Mouse (Mus musculus) midbrain, embryonic 15.5 days (tissue): ENCODE results near the gene Grk3. TPM values are rescaled to one million over a fixed set of nuclear protein-coding genes. Genes with fewer than 3 reads are reported as not detected.

Source experiments
- ATAC-seq: fragments of 200-750 bp; cut with Nextera tagmentation; replicated peaks from 2 replicates; pipeline ENCODE4 v1.8.0; 2017; ENCODE audit warnings: moderate TSS enrichment
- H3K27ac ChIP-seq: fragments of 300-500 bp; sonication (generic); 2 replicates; pipeline ENCODE4 v1.5.1; 2015; ENCODE audit warnings: mild to moderate bottlenecking, inconsistent platforms
- H3K27me3 ChIP-seq: fragments of 300-500 bp; sonication (generic); replicated peaks from 2 replicates; pipeline ENCODE4 v1.6.1; 2015; ENCODE audit warnings: inconsistent platforms
- H3K36me3 ChIP-seq: fragments of 300-500 bp; sonication (generic); replicated peaks from 2 replicates; pipeline ENCODE4 v1.6.1; 2015; ENCODE audit warnings: inconsistent platforms
- H3K4me1 ChIP-seq: fragments of 300-500 bp; sonication (generic); 2 replicates; pipeline ENCODE4 v1.6.1; 2015; ENCODE audit warnings: inconsistent platforms
- H3K4me2 ChIP-seq: fragments of 300-500 bp; sonication (generic); 2 replicates; pipeline ENCODE4 v1.6.1; 2015; ENCODE audit warnings: inconsistent platforms, mild to moderate bottlenecking, moderate library complexity
- H3K4me3 ChIP-seq: fragments of 300-500 bp; sonication (generic); 2 replicates; pipeline ENCODE4 v1.5.1; 2015; ENCODE audit warnings: mild to moderate bottlenecking, inconsistent platforms
- H3K9ac ChIP-seq: fragments of 300-500 bp; sonication (generic); 2 replicates; pipeline ENCODE4 v1.6.1; 2015; ENCODE audit warnings: mild to moderate bottlenecking, inconsistent platforms
- H3K9me3 ChIP-seq: fragments of 300-500 bp; sonication (generic); 2 replicates; pipeline ENCODE4 v1.6.1; 2016; ENCODE audit warnings: inconsistent platforms
- whole genome bisulfite sequencing: fragments of 180-500 bp; shearing (Covaris S2); methylation state at CpG from one replicate; pipeline ENCODE4 v1.1.7; 2015; ENCODE audit warnings: mixed read lengths; 5-methylcytosine and 5-hydroxymethylcytosine counted together
- polyA plus RNA-seq: library from polyadenylated mRNA; unstranded; fragments of >200 nt; fragmentation: Nextera tagmentation; extraction: Ambion mirVana; gene quantifications from 2 replicates; pipeline ENCODE4 v1.2.1, GENCODE M21; 2015

The Grk3 gene
- polyA plus RNA-seq, 1 experiment from 2014 or later, result 31.8 TPM

DNA sequence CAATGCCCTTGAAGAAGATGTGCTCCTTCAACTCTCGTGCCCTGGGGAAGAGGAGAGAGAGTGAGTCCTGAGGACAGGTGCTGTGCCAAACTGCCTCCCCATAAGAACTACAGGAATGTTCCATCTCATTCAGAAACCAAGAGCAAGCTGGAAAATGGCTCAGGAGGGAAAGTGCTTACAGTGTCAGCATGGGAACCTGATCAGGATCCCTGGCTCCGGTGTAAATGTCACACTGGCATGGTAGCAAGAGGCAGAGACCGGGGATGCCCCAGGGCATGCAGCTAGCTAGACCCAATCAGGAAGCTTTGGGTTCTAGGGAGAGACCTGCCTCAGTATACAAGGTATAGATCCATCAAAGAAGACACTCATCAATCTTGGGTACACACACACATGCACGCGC, 90.2 kb downstream of the Grk3 start:
- 96% methylated on average over 5 of the region's 5 CpGs for WGBS
- Histone ChIP-seq H3K36me3 (no peaks in the 10 kb centered on the region), H3K4me3 (no peak overlapping the region), H3K9ac (no peak overlapping the region), H3K27me3 (no peaks in the 10 kb centered on the region), H3K9me3 (no peaks in the 10 kb centered on the region), H3K4me1 (peaks cover 6% of the 10 kb centered on the region; the same call in 1 of the 2 replicates), H3K27ac (no peak overlapping the region), H3K4me2 (no peak overlapping the region)
- ATAC-seq, result no peak

DNA sequence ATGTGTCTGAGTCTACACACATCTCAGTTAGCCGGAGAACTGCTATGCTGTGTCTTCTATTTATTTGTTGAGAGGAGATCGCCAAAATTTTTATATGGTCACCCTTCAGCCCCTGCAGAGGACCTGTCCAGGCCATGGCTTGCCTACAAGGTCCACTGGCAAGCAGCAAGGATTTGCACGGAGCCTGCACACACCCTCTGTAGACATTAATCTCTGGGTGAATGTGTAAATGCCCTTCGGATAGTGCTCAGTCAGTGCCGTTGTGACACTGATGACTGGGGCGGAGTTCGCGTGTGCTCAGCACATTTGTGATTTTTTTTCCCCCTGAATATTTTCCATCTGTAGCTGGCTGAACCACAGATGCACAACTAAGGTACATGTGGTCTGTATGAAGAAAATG, 90.8 kb downstream of the Grk3 start:
- ATAC-seq, result no peak
- 89% methylated on average over 8 of the region's 8 CpGs for WGBS

DNA sequence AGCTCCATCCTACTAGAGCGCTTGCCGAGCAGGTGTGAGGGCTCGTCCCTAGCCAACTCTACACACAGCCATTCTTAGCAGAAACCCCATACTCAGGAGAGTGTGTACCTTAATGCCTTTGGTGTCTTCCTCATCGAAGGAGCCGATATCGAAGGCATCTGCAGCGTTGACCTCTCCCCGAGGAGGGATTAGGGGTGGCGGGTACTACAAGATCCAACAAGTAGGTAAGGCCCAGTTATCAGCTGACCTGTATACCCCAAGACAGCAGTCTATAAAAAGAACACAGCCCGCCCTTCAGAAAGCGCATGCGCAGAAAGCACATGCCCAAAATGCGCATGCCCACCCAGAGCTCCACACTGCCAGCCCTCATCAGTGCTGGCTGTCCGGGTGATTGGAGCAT, 91.8 kb downstream of the Grk3 start:
- Histone ChIP-seq H3K4me3 (no peak overlapping the region), H3K9ac (no peak overlapping the region), H3K4me1 (peaks cover 6% of the 10 kb centered on the region; the same call in 1 of the 2 replicates), H3K27me3 (no peaks in the 10 kb centered on the region), H3K36me3 (no peaks in the 10 kb centered on the region), H3K4me2 (no peak overlapping the region), H3K27ac (no peak overlapping the region), H3K9me3 (no peaks in the 10 kb centered on the region)
- ATAC-seq, result no peak
- WGBS, result 95% methylated on average over 14 of the region's 14 CpGs

More for the DNA sequence above, 90.8 kb downstream of the Grk3 start:
- no peaks in the 10 kb centered on the region for H3K9me3 ChIP-seq
- H3K4me3 ChIP-seq, result no peak overlapping the region
- H3K36me3 ChIP-seq, result no peaks in the 10 kb centered on the region
- no peak overlapping the region for H3K27ac ChIP-seq
- H3K27me3 ChIP-seq, result no peaks in the 10 kb centered on the region
- H3K4me1 ChIP-seq, result peaks cover 6% of the 10 kb centered on the region; the same call in 1 of the 2 replicates
- H3K4me2 ChIP-seq, result no peak overlapping the region
- H3K9ac ChIP-seq, result no peak overlapping the region

DNA sequence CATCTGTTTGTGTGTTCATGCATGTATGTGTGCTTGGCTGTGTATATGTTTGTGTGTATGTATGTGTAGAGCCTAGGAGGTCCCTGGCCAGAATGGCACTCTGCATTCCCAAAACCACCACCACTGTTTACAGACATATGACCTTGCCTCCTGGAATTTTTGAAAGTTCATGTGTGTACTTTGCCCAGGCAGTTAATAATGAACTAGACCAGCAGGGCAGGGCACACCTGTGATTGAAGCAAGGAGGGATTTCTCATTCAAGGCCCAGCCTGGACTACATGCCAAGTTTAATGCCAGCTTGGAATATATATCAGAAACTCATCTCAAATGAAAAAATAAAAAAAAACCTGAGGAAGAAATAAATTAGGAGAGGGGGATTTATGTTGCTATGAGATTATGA, 93.7 kb downstream of the Grk3 start:
- no peak for ATAC-seq
- Histone ChIP-seq H3K27ac (no peak overlapping the region), H3K9ac (no peak overlapping the region), H3K4me3 (no peak overlapping the region), H3K4me2 (no peak overlapping the region), H3K9me3 (no peaks in the 10 kb centered on the region), H3K4me1 (no peaks in the 10 kb centered on the region), H3K27me3 (no peaks in the 10 kb centered on the region), H3K36me3 (no peaks in the 10 kb centered on the region)

DNA sequence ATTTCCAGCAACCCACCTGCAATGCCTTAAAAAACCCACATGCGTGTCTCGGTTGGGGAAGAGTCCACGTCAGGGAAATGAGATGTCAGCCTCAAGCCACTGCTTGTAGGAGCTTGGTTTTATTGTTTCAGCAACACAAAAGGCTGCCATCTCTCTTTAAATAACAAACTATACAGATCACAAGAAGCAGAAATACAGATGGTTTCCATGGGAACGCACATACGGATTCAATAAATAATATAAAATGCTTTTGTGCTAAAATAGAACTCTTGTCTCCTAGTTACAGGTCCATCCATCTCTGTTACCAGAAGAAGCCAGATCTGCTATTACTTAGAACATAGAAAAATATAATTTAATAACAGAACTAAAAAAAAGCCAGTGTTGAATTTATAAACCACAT, 105.2 kb downstream of the Grk3 start:
- no peaks in the 10 kb centered on the region for H3K27me3 ChIP-seq
- H3K4me2 ChIP-seq, result no peak overlapping the region
- no peak overlapping the region for H3K9ac ChIP-seq
- H3K4me1 ChIP-seq, result peaks cover 14% of the 10 kb centered on the region
- H3K9me3 ChIP-seq, result no peaks in the 10 kb centered on the region
- no peak for ATAC-seq
- H3K36me3 ChIP-seq, result no peaks in the 10 kb centered on the region
- 53% methylated on average over 5 of the region's 5 CpGs for WGBS
- H3K4me3 ChIP-seq, result no peak overlapping the region
- peak overlapping the region; percentile 66 for H3K27ac ChIP-seq

DNA sequence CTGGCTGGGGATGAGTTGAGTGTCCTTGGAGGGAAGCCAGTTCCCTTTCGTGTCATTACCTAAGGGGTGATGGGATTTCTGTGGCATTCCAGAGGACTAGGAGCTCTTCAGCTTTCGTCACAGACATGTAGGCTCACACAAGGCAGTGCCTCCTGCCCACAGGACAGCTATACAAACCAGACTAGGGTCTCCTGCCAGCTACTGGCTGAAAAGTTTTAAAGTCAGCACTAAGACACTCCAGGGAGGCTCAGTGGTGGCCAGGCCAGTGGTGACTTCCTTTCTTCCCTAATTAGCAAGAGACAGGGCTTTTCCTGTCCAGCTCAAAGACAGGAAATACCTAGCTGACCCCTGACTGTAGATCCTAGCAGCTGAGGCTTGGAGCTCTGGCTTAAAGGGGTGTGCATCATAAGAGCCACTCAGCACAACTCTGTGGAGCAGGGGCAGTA, 107.4 kb downstream of the Grk3 start:
- ATAC-seq, result no peak
- 59% methylated on average over 2 of the region's 2 CpGs for WGBS
- H3K27ac ChIP-seq, result no peak overlapping the region

DNA sequence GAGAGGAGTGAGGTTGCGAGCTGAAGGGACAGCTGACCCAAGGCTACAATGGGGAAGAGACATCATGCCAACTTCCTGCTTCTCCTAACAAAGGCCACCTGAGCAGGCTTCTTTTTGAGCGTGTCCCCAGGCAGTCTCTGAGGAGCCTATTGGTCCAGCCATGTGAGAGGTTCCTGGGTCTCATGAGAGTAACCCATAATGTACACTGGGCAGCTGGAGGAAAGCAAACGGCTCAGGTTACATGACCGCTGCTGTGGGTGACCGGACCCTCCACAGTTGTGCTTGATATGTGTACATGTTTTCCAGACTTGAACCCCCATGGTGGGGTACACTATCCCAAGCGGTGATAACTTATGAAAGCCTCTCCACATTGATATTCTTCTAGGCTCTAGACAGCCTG, 108.1 kb downstream of the Grk3 start:
- no peak overlapping the region for H3K4me2 ChIP-seq
- H3K4me3 ChIP-seq, result no peak overlapping the region
- no peaks in the 10 kb centered on the region for H3K36me3 ChIP-seq
- H3K27ac ChIP-seq, result no peak overlapping the region
- no peaks in the 10 kb centered on the region for H3K27me3 ChIP-seq
- no peaks in the 10 kb centered on the region for H3K9me3 ChIP-seq
- H3K9ac ChIP-seq, result no peak overlapping the region
- WGBS, result 83% methylated on average over 6 of the region's 6 CpGs
- ATAC-seq, result no peak
- H3K4me1 ChIP-seq, result peaks cover 14% of the 10 kb centered on the region

More for the DNA sequence above, 107.4 kb downstream of the Grk3 start:
- Histone ChIP-seq H3K4me1 (peaks cover 14% of the 10 kb centered on the region), H3K9ac (no peak overlapping the region), H3K36me3 (no peaks in the 10 kb centered on the region), H3K4me2 (no peak overlapping the region), H3K27me3 (no peaks in the 10 kb centered on the region), H3K9me3 (no peaks in the 10 kb centered on the region), H3K4me3 (no peak overlapping the region)

DNA sequence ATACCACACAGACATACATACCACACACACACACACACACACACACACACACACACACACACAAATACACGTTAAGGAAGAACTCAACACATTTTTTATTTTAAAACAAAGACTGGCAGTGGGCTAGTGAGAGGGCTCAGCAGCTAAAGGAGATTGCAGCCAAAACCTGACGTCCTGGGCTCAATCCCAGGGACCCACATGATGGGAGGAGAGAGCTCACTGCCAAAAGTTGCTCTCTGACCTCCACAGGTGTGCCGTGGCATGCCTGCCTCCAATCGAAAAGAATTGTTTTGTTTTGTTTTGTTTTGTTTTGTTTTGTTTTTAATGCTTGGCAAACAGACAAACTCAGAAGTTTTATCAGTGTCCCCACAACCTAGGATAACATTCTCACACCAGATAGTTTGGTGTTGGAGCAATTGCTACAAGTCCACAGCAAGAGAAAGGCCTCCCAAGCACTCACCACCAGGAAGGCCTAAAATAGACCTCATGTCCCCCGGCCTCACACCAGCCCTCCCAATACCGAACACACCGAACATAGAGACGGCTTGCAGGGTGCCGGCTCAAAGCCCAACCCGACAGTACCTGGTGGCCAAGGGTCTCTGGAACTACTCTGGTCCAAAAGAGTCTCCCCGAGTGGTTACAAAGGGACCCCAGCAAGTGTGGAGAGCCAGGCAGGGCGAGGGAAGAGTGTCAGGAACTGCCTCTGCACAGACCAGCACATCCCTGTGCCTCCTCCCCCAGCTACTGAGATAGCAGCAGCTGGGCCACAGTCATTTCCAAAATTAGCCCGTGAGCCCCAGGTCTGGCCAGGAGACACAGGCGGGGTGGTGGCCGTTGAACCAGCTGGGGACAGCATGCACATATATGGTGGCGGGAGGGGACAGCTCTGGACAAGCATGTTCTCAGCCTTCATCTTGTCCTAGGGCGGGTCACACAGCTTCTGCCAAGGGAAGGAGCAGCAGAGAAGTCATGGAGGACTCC, 119.6 kb downstream of the Grk3 start, which contains the start of gene Myo18b:
Gene Myo18b (minus strand): TSS at position 689 of the 981 bp plus-strand sequence.
- Histone ChIP-seq H3K4me1 (no peaks in the 10 kb centered on the region), H3K27me3 (no peaks in the 10 kb centered on the region), H3K4me2 (no peak within 1 kb of the TSS), H3K9me3 (no peaks in the 10 kb centered on the region), H3K4me3 (no peak within 1 kb of the TSS), H3K36me3 (no peaks in the 10 kb centered on the region), H3K27ac (no peak within 1 kb of the TSS), H3K9ac (no peak within 1 kb of the TSS)
- WGBS, result 83% methylated on average over 17 of the region's 17 CpGs
- ATAC-seq, result no peak

DNA sequence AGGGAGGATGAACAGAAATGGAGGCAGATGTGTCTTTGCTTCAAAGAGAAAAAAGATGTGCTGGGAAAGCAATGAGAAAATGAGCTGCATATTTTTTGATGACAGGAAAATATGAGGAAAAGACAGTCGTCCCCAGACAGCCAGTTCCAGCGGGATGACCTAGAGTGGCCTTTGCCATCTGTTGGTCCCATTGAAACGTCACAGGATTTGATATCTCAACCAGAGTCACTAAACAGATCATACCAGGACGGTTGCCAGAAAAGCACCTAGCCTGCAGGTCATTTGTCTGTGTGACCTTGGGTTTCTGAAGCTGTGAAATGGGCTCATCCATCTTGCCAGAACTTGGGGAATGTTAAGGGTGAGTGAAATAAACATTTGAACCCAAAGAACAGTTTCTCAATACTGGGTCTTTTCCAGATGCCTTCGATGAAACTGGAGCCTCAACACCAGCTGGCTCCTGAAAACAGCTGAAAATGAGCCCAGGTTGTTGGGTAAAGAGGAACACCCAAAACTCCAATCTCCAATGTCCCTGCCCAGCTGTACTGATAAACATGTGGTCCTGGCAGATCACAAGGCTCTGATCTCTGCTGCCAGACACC, 122.0 kb downstream of the Grk3 start:
- ATAC-seq, result no peak
- Histone ChIP-seq H3K4me3 (no peak overlapping the region), H3K27ac (no peak overlapping the region), H3K27me3 (no peaks in the 10 kb centered on the region), H3K4me2 (no peak overlapping the region), H3K4me1 (no peaks in the 10 kb centered on the region), H3K9me3 (no peaks in the 10 kb centered on the region), H3K36me3 (no peaks in the 10 kb centered on the region), H3K9ac (no peak overlapping the region)
- WGBS, result 73% methylated on average over 5 of the region's 5 CpGs

DNA sequence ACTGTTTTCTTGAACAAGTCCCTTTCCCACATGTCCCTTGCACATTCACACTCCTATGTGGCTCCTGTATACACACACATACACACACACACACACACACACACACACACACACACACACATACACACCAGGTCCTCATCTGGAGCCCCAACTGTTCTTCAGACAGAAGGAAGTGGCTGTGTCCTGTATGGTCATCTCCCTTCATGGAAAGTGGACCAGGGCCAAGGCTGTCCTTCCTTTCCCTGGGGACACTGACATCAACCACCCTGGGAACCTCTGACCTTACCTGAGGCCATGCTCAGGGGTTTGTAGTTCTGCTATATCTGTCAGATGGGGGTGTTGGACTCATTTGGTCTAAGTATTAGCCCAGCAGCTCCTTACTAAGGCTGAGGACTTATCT, 123.2 kb downstream of the Grk3 start:
- Histone ChIP-seq H3K27me3 (no peaks in the 10 kb centered on the region), H3K9me3 (no peaks in the 10 kb centered on the region), H3K4me3 (no peak overlapping the region), H3K9ac (no peak overlapping the region), H3K27ac (no peak overlapping the region), H3K36me3 (no peaks in the 10 kb centered on the region), H3K4me1 (no peaks in the 10 kb centered on the region; the same call in 1 of the 2 replicates), H3K4me2 (no peak overlapping the region)
- ATAC-seq, result no peak

DNA sequence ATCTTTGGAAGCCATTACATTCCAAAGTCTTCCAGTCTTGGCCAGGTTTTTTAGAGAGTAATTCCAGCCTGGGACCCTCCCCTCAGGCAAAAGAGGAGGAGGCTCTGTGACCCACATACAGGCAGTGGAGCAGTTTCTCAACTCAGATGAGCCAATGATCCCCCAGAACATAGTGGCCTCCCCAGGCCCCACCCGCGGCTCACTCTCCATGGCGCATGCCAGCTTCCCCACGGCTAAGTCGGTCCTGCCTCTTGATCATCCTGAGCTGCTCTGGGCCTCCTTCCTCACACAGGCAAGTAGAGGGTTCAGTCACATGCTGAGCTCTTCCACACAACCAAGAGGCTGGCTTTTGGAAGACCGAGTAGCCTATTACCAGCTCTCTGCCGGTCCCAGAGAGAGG, 126.9 kb downstream of the Grk3 start:
- no peak overlapping the region for H3K4me3 ChIP-seq
- no peak overlapping the region for H3K27ac ChIP-seq
- no peaks in the 10 kb centered on the region for H3K27me3 ChIP-seq
- peaks cover 10% of the 10 kb centered on the region; the same call in 1 of the 2 replicates for H3K4me1 ChIP-seq
- ATAC-seq, result no peak
- no peaks in the 10 kb centered on the region for H3K36me3 ChIP-seq
- no peak overlapping the region for H3K4me2 ChIP-seq
- 59% methylated on average over 7 of the region's 7 CpGs for WGBS
- H3K9me3 ChIP-seq, result no peaks in the 10 kb centered on the region
- no peak overlapping the region for H3K9ac ChIP-seq

DNA sequence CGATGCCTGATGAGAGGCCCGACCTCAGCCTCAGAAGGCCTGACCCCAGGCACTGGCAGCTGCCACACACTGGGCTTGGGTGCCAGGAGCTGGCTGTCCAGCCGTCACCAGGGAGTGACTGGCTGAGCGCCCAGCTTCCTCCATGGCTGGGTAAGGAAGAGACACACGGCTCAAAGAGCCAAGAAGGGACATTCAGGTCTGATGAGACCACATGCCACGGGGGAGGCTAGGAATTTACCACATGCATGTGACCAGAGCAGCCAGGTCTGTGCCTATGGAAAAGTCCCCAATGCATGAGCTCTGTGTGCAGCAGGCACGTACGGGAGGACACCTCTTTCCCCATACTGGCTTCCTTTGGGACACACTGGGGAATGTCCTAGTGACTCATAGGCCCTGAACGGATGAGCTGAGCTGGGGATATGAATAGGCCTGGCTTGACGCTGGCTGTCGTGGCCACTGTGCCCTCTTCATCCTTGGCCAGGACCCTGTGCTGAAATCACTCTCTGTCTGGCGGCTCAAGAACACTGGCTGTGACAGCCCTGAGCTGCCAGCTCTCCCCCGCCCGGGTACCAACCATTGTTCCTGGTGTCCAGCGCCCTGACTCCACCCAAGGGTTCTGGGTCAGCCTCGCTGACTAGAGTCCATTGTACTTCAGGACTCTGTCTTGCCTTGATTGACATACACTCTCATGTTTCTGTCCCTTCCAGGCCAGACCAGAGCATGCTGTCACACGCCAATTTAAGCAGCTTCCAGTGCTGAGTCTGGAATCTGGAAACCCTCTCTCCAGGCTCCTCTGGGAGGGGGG, 128.7 kb downstream of the Grk3 start:
- H3K27ac ChIP-seq, result no peak overlapping the region
- WGBS, result 58% methylated on average over 17 of the region's 17 CpGs
- H3K4me3 ChIP-seq, result no peak overlapping the region
- peaks cover 10% of the 10 kb centered on the region; the same call in 1 of the 2 replicates for H3K4me1 ChIP-seq
- no peak overlapping the region for H3K9ac ChIP-seq
- no peaks in the 10 kb centered on the region for H3K27me3 ChIP-seq
- no peak for ATAC-seq
- H3K9me3 ChIP-seq, result no peaks in the 10 kb centered on the region
- H3K4me2 ChIP-seq, result no peak overlapping the region
- no peaks in the 10 kb centered on the region for H3K36me3 ChIP-seq
